Mouse (Mus musculus) ES-Bruce4 (cell line): ENCODE results near the gene Nhsl1.

ENCODE experiments used
- CTCF ChIP-seq: IDR thresholded peaks from one replicate; pipeline ENCODE4 v1.8.1; 2011; ENCODE audit warnings: low read depth, low read length
- EP300 ChIP-seq: IDR thresholded peaks from 2 replicates; pipeline ENCODE4 v1.6.1; 2011; ENCODE audit warnings: low read depth, low read length; ENCODE audit not compliant: insufficient read depth
- POLR2A ChIP-seq: IDR thresholded peaks from one replicate; pipeline ENCODE4 v1.8.1; 2011; ENCODE audit warnings: low read length; ENCODE audit not compliant: insufficient read depth

- TF ChIP-seq CTCF = no peak
- TF ChIP-seq EP300 = no peak
- TF ChIP-seq POLR2A = no peak
Observed at GRCm38 (mm10) chr10:18475126-18475525, 156.3 kb downstream of the Nhsl1 start.
